ENCODE assay signal across 9 mouse cellular contexts in the genomic region with DNA sequence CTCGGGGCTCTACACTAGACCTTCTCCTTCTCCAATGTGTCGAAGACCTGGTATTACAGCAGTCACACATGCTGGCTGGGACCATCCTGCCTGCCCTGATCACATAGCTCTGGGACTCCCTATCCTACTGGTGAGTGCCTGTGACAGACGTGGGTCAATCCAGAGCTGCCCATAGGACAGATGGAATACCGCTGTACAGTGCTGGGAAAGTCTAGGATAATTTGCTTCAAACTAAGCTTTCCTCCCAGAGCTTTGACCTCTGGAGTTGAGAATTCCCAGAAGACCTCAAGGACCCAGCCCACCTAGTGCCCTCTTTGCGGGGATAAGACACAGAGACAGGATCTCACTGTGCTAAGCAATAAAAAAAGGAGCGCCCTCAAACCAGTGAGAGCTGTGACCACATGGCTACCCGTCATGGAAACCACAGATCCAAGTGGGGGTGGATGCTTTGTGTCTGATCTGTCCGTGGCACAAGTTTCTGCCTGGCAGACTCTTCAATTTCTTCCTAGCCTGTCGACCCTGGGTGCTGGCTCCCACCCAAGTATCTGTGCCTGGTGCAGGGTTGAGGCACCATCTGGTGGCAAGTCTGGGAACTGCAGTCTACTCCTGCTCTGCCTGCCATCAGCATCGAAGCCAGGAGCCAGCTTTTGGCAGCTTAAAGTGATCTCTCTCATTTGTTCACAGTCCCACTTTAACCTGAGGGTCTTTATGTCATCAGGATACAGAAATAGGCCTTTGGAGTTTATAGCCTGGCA. TPM values are rescaled to one million over a fixed set of nuclear protein-coding genes. Genes with fewer than 3 reads are reported as not detected.
DNase-seq lines count a peak whose midpoint lies in the region; ATAC-seq and TF ChIP-seq lines count a peak whose summit lies in the region.
"Had no signal": no experiment of that assay in that cellular context is flagged by ENCODE, and none has a peak within 500 bp of the region (broad histone marks: within the 10 kb centered on the region; RNA-seq: fewer than 3 reads in every experiment).

No protein-coding gene starts in this region.

- H3K27ac ChIP-seq in layer of hippocampus, adult 2 months: peak overlapping the region; percentile 69; the same call in 1 of the 2 replicates
- no peak overlapping the region for H3K27ac ChIP-seq in lung, embryonic 15.5 days
- H3K27ac ChIP-seq: heart, embryonic 15.5 days had no signal

- H3K9me3 ChIP-seq in E14TG2a.4 (ENCODE audit: low read length): no peaks in the 10 kb centered on the region
- H3K9me3 ChIP-seq in lung, embryonic 15.5 days: no peaks in the 10 kb centered on the region
- H3K9me3 ChIP-seq: heart, embryonic 15.5 days had no signal

- no peak overlapping the region for H3K4me2 ChIP-seq in lung, embryonic 15.5 days
- H3K4me2 ChIP-seq: heart, embryonic 15.5 days had no signal

- peak; percentile 98 for TF ChIP-seq CTCF in E14TG2a.4 (conservative IDR thresholded peaks at IDR 0.05; ENCODE audit: low read length)
- peak; percentile 100 for TF ChIP-seq CTCF in layer of hippocampus, adult 2 months (conservative IDR thresholded peaks at IDR 0.05)

- H3K9ac ChIP-seq in lung, embryonic 15.5 days: no peak overlapping the region
- H3K9ac ChIP-seq: heart, embryonic 15.5 days had no signal

- peaks cover 9% of the 10 kb centered on the region; the same call in 1 of the 2 replicates for H3K4me1 ChIP-seq in E14TG2a.4 (replicated peaks; ENCODE audit: low read depth, low read length)
- H3K4me1 ChIP-seq in lung, embryonic 15.5 days: peaks cover 5% of the 10 kb centered on the region; the same call in 1 of the 2 replicates

- peak; percentile 75 for ATAC-seq in erythroblast, adult 5-6 weeks (replicated peaks; ENCODE audit: low FRiP score, poor library complexity, severe bottlenecking)
- ATAC-seq in lung, embryonic 15.5 days (ENCODE audit: borderline replicate concordance, extremely low read depth, low FRiP score, low TSS enrichment): 0 out of 2 replicates have a peak, but pooled peaks have one; percentile 21

- WGBS in lung, embryonic 15.5 days: 44% methylated on average over 10 of the region's 10 CpGs

- no peak overlapping the region for H3K4me3 ChIP-seq in E14TG2a.4 (replicated peaks; ENCODE audit: low read length)
- H3K4me3 ChIP-seq in layer of hippocampus, adult 2 months: no peak overlapping the region
- H3K4me3 ChIP-seq in lung, embryonic 15.5 days: no peak overlapping the region
- H3K4me3 ChIP-seq: heart, embryonic 15.5 days had no signal

- H3K27me3 ChIP-seq in E14TG2a.4 (ENCODE audit: insufficient read depth, low read length): peaks cover 37% of the 10 kb centered on the region
- no peaks in the 10 kb centered on the region for H3K27me3 ChIP-seq in lung, embryonic 15.5 days

- intact Hi-C loops in heart, postnatal 14 days (cut with DNase I): loop anchor here (1.0 to 2.0 kb wide), 3 partner anchors 35 to 159 kb away; partner anchors contain the start of gene Dgcr6

- no peaks in the 10 kb centered on the region for H3K36me3 ChIP-seq in E14TG2a.4 (ENCODE audit: insufficient read depth, low read length)
- H3K36me3 ChIP-seq in lung, embryonic 15.5 days: no peaks in the 10 kb centered on the region
- H3K36me3 ChIP-seq: heart, embryonic 15.5 days had no signal

- peak; percentile 93 for DNase-seq in brain, adult 2 months (ENCODE audit: low read depth, low spot score)
- peak; percentile 89 to 95 for DNase-seq in heart, postnatal 14 days
- DNase-seq in layer of hippocampus, adult 2 months (ENCODE audit: low spot score in 2 of 2): peak; percentile 85 to 94
- peak; percentile 88 for DNase-seq in ovary, postnatal 14 days (ENCODE audit: low spot score)
- peak; percentile 86 for DNase-seq in thymus, postnatal 0 days (ENCODE audit: low spot score)

RNA-seq across cellular contexts. Expression of gene Ccdc188, which starts 6.1 kb away (rescaled TPM):
- total RNA-seq in erythroblast, adult 5-6 weeks (2015; ENCODE audit: low replicate concordance): not detected in 2 replicates
- not detected in 2 replicates for total RNA-seq in erythroblast, adult 5-6 weeks (2017; ENCODE audit: low replicate concordance)
- total RNA-seq in heart, postnatal 14 days (2021): not detected
- total RNA-seq in layer of hippocampus, adult 2 months (2021): not detected
- not detected in 2 replicates for polyA plus RNA-seq in lung, embryonic 15.5 days (2015; fragmentation: Nextera tagmentation; extraction: Ambion mirVana)
- polyA plus RNA-seq in thymus, postnatal 0 days (2015; fragmentation: Nextera tagmentation; extraction: Ambion mirVana): 0.13 TPM in 1 of 2 replicates, not detected in the other
- polyA plus RNA-seq: heart, embryonic 15.5 days had no signal

RNA-seq across cellular contexts. Expression of gene Zdhhc8, which starts 23.3 kb away (rescaled TPM):
- total RNA-seq in erythroblast, adult 5-6 weeks (2015; ENCODE audit: low replicate concordance): 1.5 and 3.1 TPM in 2 replicates
- total RNA-seq in erythroblast, adult 5-6 weeks (2017; ENCODE audit: low replicate concordance): 0.26 and 0.56 TPM in 2 replicates
- total RNA-seq in heart, postnatal 14 days (2021): 10 to 100 TPM; 26.4 to 29.6 TPM
- 10 to 100 TPM; 72.0 to 84.1 TPM for total RNA-seq in layer of hippocampus, adult 2 months (2021)
- polyA plus RNA-seq in lung, embryonic 15.5 days (2015; fragmentation: Nextera tagmentation; extraction: Ambion mirVana): 19.7 and 20.6 TPM in 2 replicates
- polyA plus RNA-seq in thymus, postnatal 0 days (2015; fragmentation: Nextera tagmentation; extraction: Ambion mirVana): 25.2 and 27.1 TPM in 2 replicates

RNA-seq across cellular contexts. Expression of gene Trmt2a, which starts 36.9 kb away (rescaled TPM):
- 20.9 and 48.0 TPM in 2 replicates for total RNA-seq in erythroblast, adult 5-6 weeks (2015; ENCODE audit: low replicate concordance)
- total RNA-seq in erythroblast, adult 5-6 weeks (2017; ENCODE audit: low replicate concordance): 16.4 and 19.1 TPM in 2 replicates
- total RNA-seq in heart, postnatal 14 days (2021): 10 to 100 TPM; 21.8 to 24.9 TPM
- total RNA-seq in layer of hippocampus, adult 2 months (2021): 10 to 100 TPM; 51.1 to 54.9 TPM
- polyA plus RNA-seq in lung, embryonic 15.5 days (2015; fragmentation: Nextera tagmentation; extraction: Ambion mirVana): 103 and 106 TPM in 2 replicates
- polyA plus RNA-seq in thymus, postnatal 0 days (2015; fragmentation: Nextera tagmentation; extraction: Ambion mirVana): 86.9 and 88.5 TPM in 2 replicates

RNA-seq across cellular contexts. Expression of gene Ranbp1, which starts 36.9 kb away (rescaled TPM):
- 74.6 and 96.3 TPM in 2 replicates for total RNA-seq in erythroblast, adult 5-6 weeks (2015; ENCODE audit: low replicate concordance)
- total RNA-seq in erythroblast, adult 5-6 weeks (2017; ENCODE audit: low replicate concordance): 83.7 and 90.7 TPM in 2 replicates
- 10 to 100 TPM; 43.6 to 52.4 TPM for total RNA-seq in heart, postnatal 14 days (2021)
- total RNA-seq in layer of hippocampus, adult 2 months (2021): 10 to 100 TPM; 93.6 to 98.0 TPM
- polyA plus RNA-seq in lung, embryonic 15.5 days (2015; fragmentation: Nextera tagmentation; extraction: Ambion mirVana): 580 and 615 TPM in 2 replicates
- polyA plus RNA-seq in thymus, postnatal 0 days (2015; fragmentation: Nextera tagmentation; extraction: Ambion mirVana): 582 and 637 TPM in 2 replicates

RNA-seq across cellular contexts. Expression of gene Gm49776, which starts 46.5 kb away (rescaled TPM):
- not detected in 2 replicates for total RNA-seq in erythroblast, adult 5-6 weeks (2015; ENCODE audit: low replicate concordance)
- total RNA-seq in erythroblast, adult 5-6 weeks (2017; ENCODE audit: low replicate concordance): not detected in 2 replicates
- not detected for total RNA-seq in heart, postnatal 14 days (2021)
- not detected for total RNA-seq in layer of hippocampus, adult 2 months (2021)
- polyA plus RNA-seq in lung, embryonic 15.5 days (2015; fragmentation: Nextera tagmentation; extraction: Ambion mirVana): 2.1 and 2.4 TPM in 2 replicates
- 2.4 and 6.3 TPM in 2 replicates for polyA plus RNA-seq in thymus, postnatal 0 days (2015; fragmentation: Nextera tagmentation; extraction: Ambion mirVana)

Comparison
In these comparisons a context has a peak if more than half of its experiments do, and no peak if none do; other contexts are left out.
1. RNA of gene Zdhhc8, which starts 23.3 kb away (total RNA-seq): 72.0 to 84.1 TPM in layer of hippocampus, adult 2 months and 26.4 to 29.6 TPM in heart, postnatal 14 days; 0.26 to 3.1 TPM in erythroblast, adult 5-6 weeks; every median in the first group is over 4 times any median in the second.
2. Peak in every context shown above with its lines, with median percentiles within 50 percentile points of each other: DNase-seq.